Mouse (Mus musculus): ENCODE measurements around the gene Aplf. TPM values are rescaled to one million over a fixed set of nuclear protein-coding genes. Genes with fewer than 3 reads are reported as not detected.

Gene Aplf
- polyA plus RNA-seq, 1 experiment = 4.1 TPM

GRCm38 (mm10) chr6:87695947-87696346 lies 24.0 kb upstream of the Aplf start:
- Histone ChIP-seq H3K79me2 (ENCODE audit: control insufficient read depth, insufficient read depth) (no peaks in the 10 kb centered on the region), H3K27me3 (ENCODE audit: control insufficient read depth, insufficient read depth, insufficient read length) (peaks cover 41% of the 10 kb centered on the region), H3ac (ENCODE audit: control insufficient read depth, insufficient read length) (no peak overlapping the region), H3K36me3 (ENCODE audit: control insufficient read depth, insufficient read depth) (no peaks in the 10 kb centered on the region), H3K4me3 (no peak overlapping the region), H3K4me2 (ENCODE audit: low read depth) (no peak overlapping the region)
- TF ChIP-seq MAX (IDR thresholded peaks at IDR 0.05; ENCODE audit: low read depth) = no peak
- no peak for TF ChIP-seq MYOG (IDR thresholded peaks at IDR 0.05; ENCODE audit: control insufficient read depth in 1 of 3, insufficient read depth in 1 of 3, insufficient read length in 2 of 3, low read depth in 2 of 3)
- TF ChIP-seq E2F4 (IDR thresholded peaks at IDR 0.05; ENCODE audit: insufficient read depth) = no peak
- TF ChIP-seq REST (IDR thresholded peaks at IDR 0.05; ENCODE audit: insufficient read depth, insufficient read length) = no peak
- TF ChIP-seq TCF12 (IDR thresholded peaks at IDR 0.05; ENCODE audit: insufficient read depth, poor library complexity, severe bottlenecking) = no peak
- no peak for TF ChIP-seq SRF (IDR thresholded peaks at IDR 0.05; ENCODE audit: control insufficient read depth, insufficient read length, low read depth)
- no peak for TF ChIP-seq POLR2AphosphoS2 (IDR thresholded peaks at IDR 0.05; ENCODE audit: insufficient read length, low read depth)
- TF ChIP-seq MYOD1 (IDR thresholded peaks at IDR 0.05; ENCODE audit: control insufficient read depth in 1 of 3, insufficient read length in 2 of 3, low read depth in 2 of 3) = no peak
- no peak for TF ChIP-seq TCF3 (IDR thresholded peaks at IDR 0.05; ENCODE audit: insufficient read length, low read depth)
- no peak for TF ChIP-seq USF1 (IDR thresholded peaks at IDR 0.05; ENCODE audit: low read depth)
- TF ChIP-seq CEBPB (IDR thresholded peaks at IDR 0.05; ENCODE audit: insufficient read depth, poor library complexity, severe bottlenecking) = no peak
- TF ChIP-seq POLR2A (IDR thresholded peaks at IDR 0.05; ENCODE audit: insufficient read length, low read depth) = no peak

GRCm38 (mm10) chr6:87680418-87680817 lies 8.4 kb upstream of the Aplf start:
- no peak for TF ChIP-seq POLR2AphosphoS2 (IDR thresholded peaks at IDR 0.05; ENCODE audit: insufficient read length, low read depth)
- TF ChIP-seq MYOD1 (IDR thresholded peaks at IDR 0.05; ENCODE audit: control insufficient read depth in 1 of 3, insufficient read length in 2 of 3, low read depth in 2 of 3) = no peak
- TF ChIP-seq POLR2A (IDR thresholded peaks at IDR 0.05; ENCODE audit: insufficient read length, low read depth) = no peak
- no peak for TF ChIP-seq REST (IDR thresholded peaks at IDR 0.05; ENCODE audit: insufficient read depth, insufficient read length)
- no peak for TF ChIP-seq USF1 (IDR thresholded peaks at IDR 0.05; ENCODE audit: low read depth)
- TF ChIP-seq TCF3 (IDR thresholded peaks at IDR 0.05; ENCODE audit: insufficient read length, low read depth) = no peak
- no peak for TF ChIP-seq CEBPB (IDR thresholded peaks at IDR 0.05; ENCODE audit: insufficient read depth, poor library complexity, severe bottlenecking)
- no peak for TF ChIP-seq E2F4 (IDR thresholded peaks at IDR 0.05; ENCODE audit: insufficient read depth)
- no peak for TF ChIP-seq MYOG (IDR thresholded peaks at IDR 0.05; ENCODE audit: control insufficient read depth in 1 of 3, insufficient read depth in 1 of 3, insufficient read length in 2 of 3, low read depth in 2 of 3)
- no peak for TF ChIP-seq MAX (IDR thresholded peaks at IDR 0.05; ENCODE audit: low read depth)
- no peak for TF ChIP-seq TCF12 (IDR thresholded peaks at IDR 0.05; ENCODE audit: insufficient read depth, poor library complexity, severe bottlenecking)
- TF ChIP-seq SRF (IDR thresholded peaks at IDR 0.05; ENCODE audit: control insufficient read depth, insufficient read length, low read depth) = no peak
- Histone ChIP-seq H3K36me3 (ENCODE audit: control insufficient read depth, insufficient read depth) (no peaks in the 10 kb centered on the region), H3K4me3 (no peak overlapping the region), H3K27me3 (ENCODE audit: control insufficient read depth, insufficient read depth, insufficient read length) (peaks cover 6% of the 10 kb centered on the region), H3ac (ENCODE audit: control insufficient read depth, insufficient read length) (no peak overlapping the region), H3K4me2 (ENCODE audit: low read depth) (no peak overlapping the region), H3K79me2 (ENCODE audit: control insufficient read depth, insufficient read depth) (no peaks in the 10 kb centered on the region)

- H3K4me2 ChIP-seq (ENCODE audit: low read depth) = peak overlapping the region; percentile 83
These were observed 668 bp upstream of the Aplf start for GRCm38 (mm10) chr6:87672661-87673060.

GRCm38 (mm10) chr6:87671353-87671752 lies 640 bp downstream of the Aplf start:
- no peak for TF ChIP-seq POLR2AphosphoS2 (IDR thresholded peaks at IDR 0.05; ENCODE audit: insufficient read length, low read depth)
- TF ChIP-seq TCF12 (IDR thresholded peaks at IDR 0.05; ENCODE audit: insufficient read depth, poor library complexity, severe bottlenecking) = no peak
- TF ChIP-seq SRF (IDR thresholded peaks at IDR 0.05; ENCODE audit: control insufficient read depth, insufficient read length, low read depth) = no peak
- TF ChIP-seq CEBPB (IDR thresholded peaks at IDR 0.05; ENCODE audit: insufficient read depth, poor library complexity, severe bottlenecking) = no peak
- no peak for TF ChIP-seq POLR2A (IDR thresholded peaks at IDR 0.05; ENCODE audit: insufficient read length, low read depth)
- no peak for TF ChIP-seq MAX (IDR thresholded peaks at IDR 0.05; ENCODE audit: low read depth)
- TF ChIP-seq MYOD1 (IDR thresholded peaks at IDR 0.05; ENCODE audit: control insufficient read depth in 1 of 3, insufficient read length in 2 of 3, low read depth in 2 of 3) = no peak
- no peak for TF ChIP-seq REST (IDR thresholded peaks at IDR 0.05; ENCODE audit: insufficient read depth, insufficient read length)
- no peak for TF ChIP-seq MYOG (IDR thresholded peaks at IDR 0.05; ENCODE audit: control insufficient read depth in 1 of 3, insufficient read depth in 1 of 3, insufficient read length in 2 of 3, low read depth in 2 of 3)
- no peak for TF ChIP-seq TCF3 (IDR thresholded peaks at IDR 0.05; ENCODE audit: insufficient read length, low read depth)
- TF ChIP-seq USF1 (IDR thresholded peaks at IDR 0.05; ENCODE audit: low read depth) = no peak
- Histone ChIP-seq H3K27me3 (ENCODE audit: control insufficient read depth, insufficient read depth, insufficient read length) (no peaks in the 10 kb centered on the region), H3ac (ENCODE audit: control insufficient read depth, insufficient read length) (peak overlapping the region; percentile 8), H3K4me3 (peak overlapping the region; percentile 45), H3K4me2 (ENCODE audit: low read depth) (peak overlapping the region; percentile 87), H3K79me2 (ENCODE audit: control insufficient read depth, insufficient read depth) (no peaks in the 10 kb centered on the region), H3K36me3 (ENCODE audit: control insufficient read depth, insufficient read depth) (no peaks in the 10 kb centered on the region)

More at GRCm38 (mm10) chr6:87672661-87673060, 668 bp upstream of the Aplf start:
- Histone ChIP-seq H3K79me2 (ENCODE audit: control insufficient read depth, insufficient read depth) (no peaks in the 10 kb centered on the region), H3K36me3 (ENCODE audit: control insufficient read depth, insufficient read depth) (no peaks in the 10 kb centered on the region), H3K4me3 (peak overlapping the region; percentile 45), H3ac (ENCODE audit: control insufficient read depth, insufficient read length) (no peak overlapping the region), H3K27me3 (ENCODE audit: control insufficient read depth, insufficient read depth, insufficient read length) (no peaks in the 10 kb centered on the region)
- TF ChIP-seq SRF (IDR thresholded peaks at IDR 0.05; ENCODE audit: control insufficient read depth, insufficient read length, low read depth) (no peak), POLR2AphosphoS2 (IDR thresholded peaks at IDR 0.05; ENCODE audit: insufficient read length, low read depth) (no peak), TCF3 (IDR thresholded peaks at IDR 0.05; ENCODE audit: insufficient read length, low read depth) (no peak), MYOD1 (IDR thresholded peaks at IDR 0.05; ENCODE audit: control insufficient read depth in 1 of 3, insufficient read length in 2 of 3, low read depth in 2 of 3) (no peak), USF1 (IDR thresholded peaks at IDR 0.05; ENCODE audit: low read depth) (no peak), POLR2A (IDR thresholded peaks at IDR 0.05; ENCODE audit: insufficient read length, low read depth) (no peak), CEBPB (IDR thresholded peaks at IDR 0.05; ENCODE audit: insufficient read depth, poor library complexity, severe bottlenecking) (no peak)

Measured in myocyte (in vitro differentiated cells).